Mouse (Mus musculus) kidney, adult 18-20 months (tissue): ENCODE results near the gene Smim12.

Source experiments
- DNase-seq: peaks from one replicate; pipeline ENCODE4 v3.0.0; 2021

The Smim12 gene

GRCm38 (mm10) chr4:127235742-127236487, 7.7 kb upstream of the Smim12 start:
- peak; percentile 89 for DNase-seq

GRCm38 (mm10) chr4:127236631-127237030, 7.0 kb upstream of the Smim12 start:
- DNase-seq = no peak

GRCm38 (mm10) chr4:127237271-127237670, 6.3 kb upstream of the Smim12 start:
- no peak for DNase-seq

GRCm38 (mm10) chr4:127242696-127243095, 888 bp upstream of the Smim12 start:
- no peak for DNase-seq

GRCm38 (mm10) chr4:127243953-127244352, 369 bp downstream of the Smim12 start:
- DNase-seq = no peak

- peak; percentile 98 for DNase-seq
Measured at GRCm38 (mm10) chr4:127249701-127250349, 6.2 kb downstream of the Smim12 start.

- DNase-seq = peak; percentile 77
Measured at GRCm38 (mm10) chr4:127251963-127252585, 8.5 kb downstream of the Smim12 start.

GRCm38 (mm10) chr4:127256739-127257138, 13.2 kb downstream of the Smim12 start:
- no peak for DNase-seq

- peak; percentile 34 for DNase-seq
Measured at GRCm38 (mm10) chr4:127258186-127258897, 14.8 kb downstream of the Smim12 start.

- no peak for DNase-seq
Measured at GRCm38 (mm10) chr4:127261601-127262000, 18.0 kb downstream of the Smim12 start.

- peak; percentile 21 for DNase-seq
Measured at GRCm38 (mm10) chr4:127263438-127264182, 20.0 kb downstream of the Smim12 start.

- DNase-seq = no peak
Measured at GRCm38 (mm10) chr4:127264183-127264554, 20.6 kb downstream of the Smim12 start.

GRCm38 (mm10) chr4:127278451-127279001, 34.9 kb downstream of the Smim12 start:
- DNase-seq = peak; percentile 45

GRCm38 (mm10) chr4:127279241-127279640, 35.7 kb downstream of the Smim12 start:
- DNase-seq = no peak

GRCm38 (mm10) chr4:127286907-127287306, 43.3 kb downstream of the Smim12 start:
- no peak for DNase-seq

- peak; percentile 34 for DNase-seq
Measured at GRCm38 (mm10) chr4:127289039-127289548, 45.5 kb downstream of the Smim12 start.

GRCm38 (mm10) chr4:127292631-127293030, 49.0 kb downstream of the Smim12 start:
- DNase-seq = no peak
